Mouse (Mus musculus) subcutaneous adipose tissue, adult 2 months (tissue): ENCODE measurements around the gene Nrros. TPM values are rescaled to one million over a fixed set of nuclear protein-coding genes. Genes with fewer than 3 reads are reported as not detected.

Experiments used
- polyA plus RNA-seq: library from polyadenylated mRNA; depleted of rRNA; stranded (reverse); fragments of >200 nt; gene quantifications from 2 replicates; pipeline ENCODE4 v1.2.3, GENCODE M21; 2012; ENCODE audit warnings: low replicate concordance; rRNA removed

Nrros gene
- polyA plus RNA-seq: 44.5 and 44.7 TPM in 2 replicates

DNA sequence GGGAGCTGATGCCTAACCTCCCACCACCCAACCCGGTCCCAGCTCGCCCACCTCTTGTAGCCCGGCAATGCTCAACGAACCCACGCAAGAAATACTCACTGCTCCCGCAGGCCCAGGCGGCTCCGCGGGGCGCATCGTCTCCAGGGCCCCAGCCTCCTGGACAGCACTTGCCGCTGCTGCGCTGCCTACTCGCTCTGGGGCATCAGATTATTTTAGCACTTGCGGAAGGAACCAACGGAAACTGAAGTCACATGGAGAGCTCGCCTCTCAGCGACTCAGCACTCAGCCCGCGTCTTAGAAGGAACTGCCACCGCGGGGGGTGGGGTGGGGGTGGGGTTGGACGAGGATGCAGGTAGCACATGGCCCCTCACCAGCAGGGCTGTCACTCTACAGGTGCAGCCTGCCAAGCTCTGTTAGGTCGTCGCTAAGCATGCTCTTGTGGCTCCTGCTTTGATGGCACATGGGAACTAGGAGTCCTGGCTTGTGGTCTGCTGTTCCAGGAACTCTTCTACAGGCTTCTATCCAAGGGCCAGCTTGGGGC lies at the start of gene Nrros:
Gene Nrros, minus strand, starts transcription at position 314 of the 541 bp plus-strand sequence.

GRCm38 (mm10) chr16:32179333-32179901 lies 14.0 kb upstream of the Nrros start, which contains the start of gene Bex6:
Gene Bex6 (plus strand): TSS chr16:32179823.

DNA sequence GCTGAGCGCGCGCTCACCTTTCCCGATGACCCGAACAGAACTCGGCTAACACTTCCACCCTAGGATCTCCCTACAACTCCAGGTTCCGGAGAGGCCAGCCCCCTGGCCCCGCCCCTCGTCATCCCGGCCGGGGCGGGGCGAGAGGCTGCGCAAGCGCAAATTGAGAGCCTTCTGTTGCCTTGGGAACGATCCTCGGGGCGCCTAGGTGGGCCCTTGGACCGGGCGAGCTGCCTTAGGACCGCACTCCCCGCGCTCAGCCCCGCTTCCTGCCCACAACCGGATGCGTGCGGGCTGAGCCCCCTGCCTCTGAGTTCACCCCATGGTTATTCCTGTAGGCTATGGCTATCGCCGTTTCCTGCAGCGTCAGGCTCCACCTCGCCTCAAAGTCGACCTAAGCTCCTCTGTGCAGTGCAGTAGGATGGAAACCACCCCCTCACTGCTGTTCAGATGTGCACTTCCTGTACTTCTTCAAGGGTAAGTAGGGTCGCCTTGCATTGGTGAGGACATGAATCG lies 65.7 kb downstream of the Nrros start, which contains the start of the genes Pigx and Cep19:
Gene Pigx, minus strand, starts transcription at position 103 of the 513 bp plus-strand sequence.
Gene Cep19, plus strand, starts transcription at position 163 of the 513 bp plus-strand sequence.

Other genes with a start within 250 kb of the Nrros start
- 3.3 and 6.1 TPM in 2 replicates for gene Pigz, start 231.7 kb downstream of the Nrros start, polyA plus RNA-seq
- gene 0610012G03Rik, start 217.1 kb downstream of the Nrros start, polyA plus RNA-seq: 56.8 and 64.5 TPM in 2 replicates
- gene Ncbp2, start 217.1 kb downstream of the Nrros start, polyA plus RNA-seq: 12.7 and 18.7 TPM in 2 replicates
- 7.5 and 9.8 TPM in 2 replicates for gene Senp5, start 162.3 kb downstream of the Nrros start, polyA plus RNA-seq
- gene Pak2, start 86.3 kb downstream of the Nrros start, polyA plus RNA-seq: 20.3 and 28.5 TPM in 2 replicates
- gene Pigx, start 65.9 kb downstream of the Nrros start, polyA plus RNA-seq: 21.4 and 41.7 TPM in 2 replicates
- gene Cep19, start 65.8 kb downstream of the Nrros start, polyA plus RNA-seq: 4.4 and 8.4 TPM in 2 replicates
- 0.18 TPM in 1 of 2 replicates, not detected in the other for gene Bex6, start 14.2 kb upstream of the Nrros start, polyA plus RNA-seq
- 6.7 and 7.8 TPM in 2 replicates for gene Fbxo45, start 81.6 kb upstream of the Nrros start, polyA plus RNA-seq
- gene Wdr53, start 81.6 kb upstream of the Nrros start, polyA plus RNA-seq: 8.5 and 9.7 TPM in 2 replicates
- gene Smco1, start 105.9 kb upstream of the Nrros start, polyA plus RNA-seq: 0.07 and 0.10 TPM in 2 replicates
- gene Rnf168, start 111.9 kb upstream of the Nrros start, polyA plus RNA-seq: 6.8 and 15.6 TPM in 2 replicates
- 8.7 and 19.2 TPM in 2 replicates for gene Ubxn7, start 166.7 kb upstream of the Nrros start, polyA plus RNA-seq
- 0.18 and 0.63 TPM in 2 replicates for gene Tm4sf19, start 234.9 kb upstream of the Nrros start, polyA plus RNA-seq